In the genomic region with DNA sequence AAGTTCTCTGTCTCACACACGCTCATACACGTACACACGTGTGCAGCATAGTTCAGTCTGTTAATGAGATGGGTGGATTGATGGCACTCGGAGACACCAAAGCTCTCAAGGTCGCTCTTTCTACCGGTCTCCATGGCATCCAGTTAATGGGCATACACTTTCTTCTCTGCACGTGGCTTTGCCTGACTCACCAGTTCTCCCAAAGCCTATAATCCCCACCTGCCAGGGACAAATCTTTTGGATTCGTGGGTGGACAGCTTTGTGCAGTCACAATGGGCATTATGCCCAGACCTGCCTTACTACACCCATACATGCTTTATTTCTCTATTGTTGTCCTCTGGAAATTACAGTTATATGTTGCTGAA, we compare ENCODE assay signal across 1 mouse cellular context.
TF ChIP-seq lines count a peak whose summit lies in the region.

No protein-coding gene starts in this region.

TF ChIP-seq in MEL, 35 proteins besides CTCF, POLR2A, EP300 and RAD21:
- TF ChIP-seq MYC (IDR thresholded peaks at IDR 0.05; ENCODE audit: low read depth, low read length), result peak; percentile 24
- TF ChIP-seq CHD2 (IDR thresholded peaks at IDR 0.05; ENCODE audit: low read length), result no peak
- no peak for TF ChIP-seq UBTF (IDR thresholded peaks at IDR 0.05; ENCODE audit: borderline replicate concordance, insufficient read depth, low read depth, low read length)
- no peak for TF ChIP-seq HCFC1 (IDR thresholded peaks at IDR 0.05; ENCODE audit: low read depth, low read length)
- no peak for TF ChIP-seq TBP (IDR thresholded peaks at IDR 0.05; ENCODE audit: low read depth, low read length)
- TF ChIP-seq MXI1 (IDR thresholded peaks at IDR 0.05; ENCODE audit: low read depth, low read length), result peak; percentile 90; the same call in 1 of the 2 replicates
